Mouse (Mus musculus): ENCODE data around the gene Mybpc1. TPM values are rescaled to one million over a fixed set of nuclear protein-coding genes. Genes with fewer than 3 reads are reported as not detected.

Mybpc1 gene
- polyA plus RNA-seq, 1 experiment, result 6.4 TPM

- peak; percentile 66 for DNase-seq (ENCODE audit: low read depth)
- no peak for TF ChIP-seq POLR2A (IDR thresholded peaks at IDR 0.05; ENCODE audit: borderline replicate concordance, extremely low read depth, insufficient read depth, insufficient read length, poor library complexity, severe bottlenecking)
- TF ChIP-seq CTCF (IDR thresholded peaks at IDR 0.05; ENCODE audit: borderline replicate concordance, extremely low read depth, insufficient read depth, insufficient read length), result no peak
Measured at GRCm38 (mm10) chr10:88603773-88604172, 1.2 kb downstream of the Mybpc1 start.

DNA sequence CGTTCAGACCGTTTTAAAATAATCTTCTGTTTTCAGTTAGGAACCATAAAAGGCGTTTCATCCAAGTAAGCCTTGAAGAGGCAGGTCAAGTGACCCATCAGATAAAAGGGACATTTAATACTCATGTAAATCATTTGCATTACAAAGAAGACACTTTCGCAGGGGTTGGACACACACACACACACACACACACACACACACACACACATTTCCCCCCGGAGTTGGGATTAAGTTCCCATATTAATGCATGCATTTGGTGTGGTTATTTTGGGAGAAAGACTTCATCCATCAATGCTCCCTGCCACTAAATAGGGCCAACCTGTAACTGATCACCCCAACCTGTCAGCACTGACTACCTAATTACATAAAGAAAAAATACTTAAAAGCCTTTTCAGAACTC lies 1.7 kb downstream of the Mybpc1 start:
- peak; percentile 72 for DNase-seq (ENCODE audit: low read depth)
- TF ChIP-seq CTCF (IDR thresholded peaks at IDR 0.05; ENCODE audit: borderline replicate concordance, extremely low read depth, insufficient read depth, insufficient read length) (no peak), POLR2A (IDR thresholded peaks at IDR 0.05; ENCODE audit: borderline replicate concordance, extremely low read depth, insufficient read depth, insufficient read length, poor library complexity, severe bottlenecking) (no peak)

- no peak for TF ChIP-seq CTCF (IDR thresholded peaks at IDR 0.05; ENCODE audit: borderline replicate concordance, extremely low read depth, insufficient read depth, insufficient read length)
- TF ChIP-seq POLR2A (IDR thresholded peaks at IDR 0.05; ENCODE audit: borderline replicate concordance, extremely low read depth, insufficient read depth, insufficient read length, poor library complexity, severe bottlenecking), result no peak
- no peak for DNase-seq (ENCODE audit: low read depth)
Measured at GRCm38 (mm10) chr10:88600591-88600990, 4.4 kb downstream of the Mybpc1 start.

DNA sequence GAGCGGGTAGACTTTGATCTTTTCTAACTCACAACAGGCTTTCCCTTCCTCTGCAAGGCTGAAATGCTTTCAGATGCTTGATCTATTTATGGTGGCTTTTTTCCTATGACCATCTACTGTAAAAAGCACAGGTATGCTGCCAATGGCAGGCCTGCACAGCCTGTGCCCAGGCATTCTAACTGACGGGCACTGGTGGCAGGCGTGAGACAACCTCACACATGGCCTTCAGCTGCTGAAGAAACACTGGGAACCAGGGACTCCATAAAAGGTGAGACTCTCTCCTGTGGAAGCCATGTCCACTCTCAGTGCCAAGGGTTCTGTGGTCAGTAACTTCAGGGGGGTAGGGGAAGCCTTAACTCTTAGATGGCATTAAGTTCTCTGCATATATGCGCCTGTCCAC lies 12.6 kb downstream of the Mybpc1 start:
- DNase-seq (ENCODE audit: low read depth), result no peak
- no peak for TF ChIP-seq CTCF (IDR thresholded peaks at IDR 0.05; ENCODE audit: borderline replicate concordance, extremely low read depth, insufficient read depth, insufficient read length)
- no peak for TF ChIP-seq POLR2A (IDR thresholded peaks at IDR 0.05; ENCODE audit: borderline replicate concordance, extremely low read depth, insufficient read depth, insufficient read length, poor library complexity, severe bottlenecking)

DNA sequence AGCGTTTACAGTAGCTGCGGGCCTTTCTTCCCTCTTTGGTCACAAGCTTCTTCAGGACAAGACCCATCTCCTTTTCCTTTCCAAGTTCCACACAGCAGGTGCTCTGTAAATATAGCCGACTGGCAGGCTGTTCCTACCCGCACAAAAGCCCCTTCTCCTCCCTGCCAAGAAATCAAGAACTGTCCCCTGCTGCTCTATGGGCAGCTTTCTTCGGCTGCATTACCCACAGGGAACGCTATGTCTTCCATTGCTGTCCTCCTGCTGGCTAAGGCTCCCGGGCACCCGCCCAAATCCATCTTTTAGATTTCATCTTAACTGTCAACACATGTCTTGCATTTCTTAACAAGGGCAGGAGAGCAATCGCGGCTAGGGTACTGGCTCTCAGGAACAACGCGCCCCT lies 13.9 kb downstream of the Mybpc1 start:
- no peak for TF ChIP-seq POLR2A (IDR thresholded peaks at IDR 0.05; ENCODE audit: borderline replicate concordance, extremely low read depth, insufficient read depth, insufficient read length, poor library complexity, severe bottlenecking)
- TF ChIP-seq CTCF (IDR thresholded peaks at IDR 0.05; ENCODE audit: borderline replicate concordance, extremely low read depth, insufficient read depth, insufficient read length), result no peak
- DNase-seq (ENCODE audit: low read depth), result peak; percentile 69

- TF ChIP-seq POLR2A (IDR thresholded peaks at IDR 0.05; ENCODE audit: borderline replicate concordance, extremely low read depth, insufficient read depth, insufficient read length, poor library complexity, severe bottlenecking) (no peak), CTCF (IDR thresholded peaks at IDR 0.05; ENCODE audit: borderline replicate concordance, extremely low read depth, insufficient read depth, insufficient read length) (no peak)
- no peak for DNase-seq (ENCODE audit: low read depth)
Measured at GRCm38 (mm10) chr10:88584469-88584868, 20.5 kb downstream of the Mybpc1 start.

DNA sequence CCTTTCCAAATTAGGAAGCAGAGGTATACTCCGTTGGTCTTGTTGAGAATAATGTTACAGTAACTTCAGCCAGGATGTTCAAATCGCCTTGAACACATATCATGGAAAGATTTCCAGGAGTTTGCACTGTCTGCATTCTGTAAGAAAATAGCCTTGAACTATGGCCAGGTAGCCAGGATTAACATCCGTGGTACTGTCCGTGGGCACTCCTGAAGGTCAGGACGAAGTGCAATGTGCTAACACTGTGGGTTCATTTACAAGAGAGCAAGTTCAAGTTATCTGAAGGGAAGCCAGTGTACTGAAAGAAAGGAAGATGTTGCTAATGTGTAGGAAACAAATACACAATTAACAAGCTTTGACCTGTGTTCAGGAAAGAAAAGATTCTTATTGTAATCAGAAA lies 24.2 kb downstream of the Mybpc1 start:
- no peak for DNase-seq (ENCODE audit: low read depth)
- TF ChIP-seq CTCF (IDR thresholded peaks at IDR 0.05; ENCODE audit: borderline replicate concordance, extremely low read depth, insufficient read depth, insufficient read length), result no peak
- TF ChIP-seq POLR2A (IDR thresholded peaks at IDR 0.05; ENCODE audit: borderline replicate concordance, extremely low read depth, insufficient read depth, insufficient read length, poor library complexity, severe bottlenecking), result no peak

DNA sequence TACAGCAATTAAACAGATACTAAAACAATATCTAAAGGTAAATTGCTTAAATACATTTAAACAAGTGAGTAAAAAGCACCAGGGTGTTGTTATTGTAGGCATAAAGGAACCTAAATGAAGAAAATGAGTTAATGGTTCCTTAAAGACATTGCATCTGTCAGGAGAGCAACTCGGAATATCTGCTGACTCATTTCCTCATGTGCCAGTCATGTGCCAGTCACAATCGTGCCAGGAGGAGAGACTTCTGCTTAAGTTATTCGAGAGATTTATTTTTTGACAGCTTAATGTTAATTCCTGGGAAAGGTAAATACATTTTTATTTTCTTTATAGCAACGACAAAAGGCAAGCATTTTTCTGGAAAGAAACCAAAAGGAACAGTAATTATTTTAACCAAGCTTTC lies 26.3 kb downstream of the Mybpc1 start:
- TF ChIP-seq CTCF (IDR thresholded peaks at IDR 0.05; ENCODE audit: borderline replicate concordance, extremely low read depth, insufficient read depth, insufficient read length) (no peak), POLR2A (IDR thresholded peaks at IDR 0.05; ENCODE audit: borderline replicate concordance, extremely low read depth, insufficient read depth, insufficient read length, poor library complexity, severe bottlenecking) (no peak)

DNA sequence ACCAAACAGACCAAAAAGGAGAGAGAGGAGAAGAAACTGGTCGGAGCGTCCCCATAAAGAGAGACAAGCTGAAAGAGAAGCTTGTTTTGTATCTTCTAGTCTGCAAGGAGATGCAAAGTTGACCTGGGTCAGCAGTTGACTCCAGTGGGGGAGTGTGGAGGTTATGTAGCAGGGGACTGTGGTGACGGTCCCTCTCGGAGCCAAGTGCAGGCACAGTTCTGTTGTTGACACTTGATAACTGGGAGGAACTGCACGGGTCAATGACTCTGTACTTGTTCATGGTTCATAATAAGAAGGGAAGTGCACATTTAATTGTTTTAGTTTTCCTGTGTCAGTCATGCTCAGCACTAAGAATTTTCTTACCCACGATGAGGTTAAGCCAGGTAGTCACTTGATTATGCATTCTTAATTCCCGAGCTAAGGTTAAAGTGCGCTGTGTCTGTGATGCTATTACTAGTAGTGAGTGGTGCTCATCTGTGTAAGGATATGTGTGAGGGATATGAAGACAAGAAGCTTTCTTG lies 30.8 kb downstream of the Mybpc1 start:
- DNase-seq (ENCODE audit: low read depth), result no peak
- TF ChIP-seq POLR2A (IDR thresholded peaks at IDR 0.05; ENCODE audit: borderline replicate concordance, extremely low read depth, insufficient read depth, insufficient read length, poor library complexity, severe bottlenecking) (no peak), CTCF (IDR thresholded peaks at IDR 0.05; ENCODE audit: borderline replicate concordance, extremely low read depth, insufficient read depth, insufficient read length) (no peak)

More for the DNA sequence above, 26.3 kb downstream of the Mybpc1 start:
- no peak for DNase-seq (ENCODE audit: low read depth)

DNA sequence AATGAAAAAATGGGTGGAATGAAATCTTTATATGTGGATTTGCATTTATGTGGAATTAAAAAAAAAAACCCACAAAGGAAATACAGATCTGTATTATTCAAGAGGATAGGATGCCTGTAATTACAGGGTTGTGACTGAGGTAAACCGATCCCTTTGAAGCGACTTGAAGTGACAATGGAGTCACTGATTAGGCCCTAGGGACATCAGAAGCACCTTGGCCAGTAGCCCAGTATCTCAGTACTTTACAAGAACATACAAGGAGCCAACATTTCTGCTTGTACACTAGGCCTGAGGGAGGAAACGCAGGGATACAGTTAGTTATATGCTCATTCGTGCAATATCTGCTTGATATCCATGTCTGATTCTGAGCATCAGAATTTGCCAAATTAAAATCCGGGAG lies 32.8 kb downstream of the Mybpc1 start:
- no peak for TF ChIP-seq POLR2A (IDR thresholded peaks at IDR 0.05; ENCODE audit: borderline replicate concordance, extremely low read depth, insufficient read depth, insufficient read length, poor library complexity, severe bottlenecking)
- peak; percentile 72 for DNase-seq (ENCODE audit: low read depth)

DNA sequence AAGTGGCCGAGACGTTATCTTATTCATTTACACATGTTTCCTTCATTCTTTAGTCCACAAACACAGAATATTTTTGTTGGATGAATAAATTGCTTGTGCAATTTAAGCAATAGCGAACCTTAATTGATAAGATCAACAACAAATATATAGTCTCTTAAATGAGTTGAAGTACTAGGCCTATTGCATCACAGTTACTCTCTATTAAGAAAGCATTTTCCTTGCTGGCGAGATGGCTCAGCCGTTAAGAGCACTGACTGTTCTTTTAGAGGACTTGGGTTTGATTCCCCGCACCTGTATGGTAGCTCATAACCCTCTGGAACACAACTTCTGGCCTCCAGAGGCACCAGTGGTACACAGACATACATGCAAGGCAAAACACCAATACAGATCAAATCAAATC lies 47.9 kb downstream of the Mybpc1 start:
- no peak for DNase-seq (ENCODE audit: low read depth)
- TF ChIP-seq POLR2A (IDR thresholded peaks at IDR 0.05; ENCODE audit: borderline replicate concordance, extremely low read depth, insufficient read depth, insufficient read length, poor library complexity, severe bottlenecking) (no peak), CTCF (IDR thresholded peaks at IDR 0.05; ENCODE audit: borderline replicate concordance, extremely low read depth, insufficient read depth, insufficient read length) (no peak)

- TF ChIP-seq POLR2A (IDR thresholded peaks at IDR 0.05; ENCODE audit: borderline replicate concordance, extremely low read depth, insufficient read depth, insufficient read length, poor library complexity, severe bottlenecking), result no peak
- TF ChIP-seq CTCF (IDR thresholded peaks at IDR 0.05; ENCODE audit: borderline replicate concordance, extremely low read depth, insufficient read depth, insufficient read length), result no peak
Measured at GRCm38 (mm10) chr10:88552738-88553137, 52.2 kb downstream of the Mybpc1 start.

More at GRCm38 (mm10) chr10:88552738-88553137, 52.2 kb downstream of the Mybpc1 start:
- no peak for DNase-seq (ENCODE audit: low read depth)
